Mouse (Mus musculus) cerebellum, adult 2 months (tissue): Measurements from ENCODE around the gene Tbk1.

ENCODE experiments used
- CTCF ChIP-seq: fragments of 200-500 bp; IDR thresholded peaks from 2 replicates; pipeline ENCODE4 v1.5.1; 2011; ENCODE audit warnings: low read depth, mild to moderate bottlenecking, control low read depth, low read length, moderate library complexity, borderline replicate concordance; ENCODE audit not compliant: insufficient read depth
- POLR2A ChIP-seq: fragments of 200-500 bp; IDR thresholded peaks from 2 replicates; pipeline ENCODE4 v1.6.1; 2011; ENCODE audit warnings: low read length, control low read depth, borderline replicate concordance; ENCODE audit not compliant: insufficient read depth

DNA sequence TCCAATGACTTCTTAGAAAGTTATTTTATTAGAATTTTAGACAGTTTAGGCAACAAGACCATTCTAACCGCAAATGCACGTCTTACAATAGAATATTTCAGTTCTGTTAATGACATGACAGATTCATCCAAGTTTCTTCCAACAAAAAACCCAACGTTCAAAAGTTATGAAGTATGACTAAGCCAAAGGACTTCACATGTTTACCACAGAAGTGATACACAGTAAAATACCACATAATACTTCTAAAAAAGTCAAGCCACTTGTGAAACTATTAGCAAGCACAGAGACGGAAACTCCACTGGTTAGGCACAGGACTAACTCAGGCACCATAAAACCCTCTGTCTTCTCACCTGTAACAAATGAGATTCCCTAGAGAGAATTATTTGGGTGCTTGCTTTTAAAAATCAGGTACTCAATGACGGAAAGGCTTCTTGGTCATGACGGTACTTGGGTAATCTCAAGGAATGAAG lies 819 bp upstream of the Tbk1 start:
- TF ChIP-seq CTCF (no peak), POLR2A (no peak)
